Mouse (Mus musculus) cerebellum, postnatal 10 days (tissue): Measurements from ENCODE around the gene Rpl22l1.
"Not testable (repeated sequence)": the region's sequence is repeated elsewhere in the genome, so short reads cannot be mapped to it uniquely, and the experiment has no call there.

Source experiments
- DNase-seq, 2 experiments: peaks; one replicate each; pipeline ENCODE4 v3.0.0; 2021; ENCODE audit warnings: mixed read lengths in 2 of 2

Gene Rpl22l1

GRCm38 (mm10) chr3:28841886-28842649 is 36.8 kb downstream of the Rpl22l1 start:
- DNase-seq = no peak

GRCm38 (mm10) chr3:28843231-28843630 is 38.0 kb downstream of the Rpl22l1 start:
- no peak for DNase-seq

- no peak for DNase-seq
Measured at GRCm38 (mm10) chr3:28847115-28847514, 41.9 kb downstream of the Rpl22l1 start.

GRCm38 (mm10) chr3:28852174-28852573 is 46.9 kb downstream of the Rpl22l1 start:
- not testable (repeated sequence) for DNase-seq
